Mouse (Mus musculus): ENCODE data around the gene Bbox1. TPM values are rescaled to one million over a fixed set of nuclear protein-coding genes. Genes with fewer than 3 reads are reported as not detected.

Gene Bbox1
- total RNA-seq (2015): not detected in 2 replicates
- total RNA-seq (2017): not detected in 2 replicates

DNA sequence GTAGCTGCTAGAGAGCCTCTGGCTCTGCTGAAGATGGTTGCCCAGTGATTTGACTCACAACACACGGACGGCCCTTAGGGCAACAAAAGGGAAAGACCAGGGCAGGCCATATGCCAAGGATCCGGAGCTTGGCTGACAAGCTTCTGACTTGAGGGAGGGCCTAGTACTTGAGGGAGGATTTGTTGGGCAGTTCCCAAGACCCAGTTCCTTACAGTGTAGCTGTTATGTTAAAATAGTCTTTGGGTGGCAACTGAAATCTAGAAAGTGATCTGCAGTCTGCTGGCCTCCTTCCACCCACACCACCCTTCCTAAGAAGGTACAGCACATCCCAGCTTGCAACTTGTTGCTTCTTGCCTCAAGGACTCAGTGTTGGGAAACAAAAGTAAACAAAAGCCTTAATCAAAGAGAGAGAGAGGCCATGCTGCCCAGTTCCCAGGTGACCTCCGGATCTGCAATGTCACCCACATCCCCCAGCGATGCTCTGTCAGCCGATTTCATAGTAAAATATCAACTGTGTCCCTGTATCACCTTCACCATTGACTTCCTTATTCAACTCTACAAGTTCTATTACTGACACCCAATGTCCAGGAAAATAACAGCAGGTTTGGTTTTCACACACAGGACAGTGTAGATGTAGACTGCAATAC is at the start of gene Bbox1:
Gene Bbox1 (minus strand): TSS at position 52 of the 647 bp plus-strand sequence.
- ATAC-seq (replicated peaks; ENCODE audit: poor library complexity): no peak

- no peak for ATAC-seq (replicated peaks; ENCODE audit: poor library complexity)
Measured at GRCm38 (mm10) chr2:110363855-110364254, 49.5 kb upstream of the Bbox1 start.

GRCm38 (mm10) chr2:110362432-110363283 is 48.3 kb upstream of the Bbox1 start, which contains the start of gene Fibin:
TSS of gene Fibin (minus strand) at chr2:110363183.
- no peak for ATAC-seq (replicated peaks; ENCODE audit: poor library complexity)

- no peak for ATAC-seq (replicated peaks; ENCODE audit: poor library complexity)
Measured at GRCm38 (mm10) chr2:110353302-110353970, 39.1 kb upstream of the Bbox1 start.

GRCm38 (mm10) chr2:110351843-110352251 is 37.5 kb upstream of the Bbox1 start:
- no peak for ATAC-seq (replicated peaks; ENCODE audit: poor library complexity)

DNA sequence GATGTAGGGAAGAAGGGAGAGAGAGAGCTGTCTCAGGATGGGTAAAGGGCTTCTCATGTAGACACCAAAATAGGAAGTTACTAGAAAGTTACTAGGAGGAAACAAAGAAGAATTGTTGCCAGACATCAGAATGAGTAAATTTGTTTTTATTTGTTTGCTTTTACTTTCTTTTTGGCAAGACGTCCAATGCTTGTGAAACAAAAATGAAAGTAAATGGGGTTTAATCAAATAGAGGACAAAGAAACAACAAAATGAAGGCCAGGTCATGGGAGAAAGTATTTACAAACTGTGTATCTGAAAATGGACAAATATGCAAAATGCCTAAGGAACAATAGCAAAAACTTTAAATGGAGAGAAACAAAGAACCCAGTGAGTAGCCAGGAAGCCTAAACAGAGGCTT is 37.0 kb upstream of the Bbox1 start:
- no peak for ATAC-seq (replicated peaks; ENCODE audit: poor library complexity)

DNA sequence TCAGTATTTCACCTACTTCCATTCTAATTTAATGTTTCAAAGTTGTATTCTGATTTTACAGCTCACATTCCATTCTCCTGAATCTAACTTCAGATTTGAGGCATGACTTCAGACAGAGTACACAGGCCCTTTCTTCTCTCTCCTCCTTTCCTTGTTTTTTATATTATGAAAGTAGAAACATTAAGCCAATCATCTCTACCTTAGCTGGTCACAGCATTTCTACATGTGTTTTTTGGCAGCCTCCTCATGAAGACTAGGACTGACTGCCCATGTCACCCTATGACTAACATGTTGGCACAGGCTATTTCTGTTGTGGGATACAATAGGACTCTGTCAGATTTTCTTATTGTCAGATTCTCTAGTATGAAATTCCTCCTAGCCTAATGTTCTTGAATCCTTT is 14.6 kb upstream of the Bbox1 start:
- no peak for ATAC-seq (replicated peaks; ENCODE audit: poor library complexity)

- no peak for ATAC-seq (replicated peaks; ENCODE audit: poor library complexity)
Measured at GRCm38 (mm10) chr2:110319949-110320348, 5.6 kb upstream of the Bbox1 start.

- ATAC-seq (replicated peaks; ENCODE audit: poor library complexity): no peak
Measured at GRCm38 (mm10) chr2:110319266-110319665, 4.9 kb upstream of the Bbox1 start.

GRCm38 (mm10) chr2:110318719-110319118 is 4.4 kb upstream of the Bbox1 start:
- no peak for ATAC-seq (replicated peaks; ENCODE audit: poor library complexity)

- no peak for ATAC-seq (replicated peaks; ENCODE audit: poor library complexity)
Measured at GRCm38 (mm10) chr2:110316116-110316883, 1.9 kb upstream of the Bbox1 start.

- no peak for ATAC-seq (replicated peaks; ENCODE audit: poor library complexity)
Measured at GRCm38 (mm10) chr2:110314074-110314473, 286 bp downstream of the Bbox1 start.

- no peak for ATAC-seq (replicated peaks; ENCODE audit: poor library complexity)
Measured at GRCm38 (mm10) chr2:110313305-110313824, 995 bp downstream of the Bbox1 start.

DNA sequence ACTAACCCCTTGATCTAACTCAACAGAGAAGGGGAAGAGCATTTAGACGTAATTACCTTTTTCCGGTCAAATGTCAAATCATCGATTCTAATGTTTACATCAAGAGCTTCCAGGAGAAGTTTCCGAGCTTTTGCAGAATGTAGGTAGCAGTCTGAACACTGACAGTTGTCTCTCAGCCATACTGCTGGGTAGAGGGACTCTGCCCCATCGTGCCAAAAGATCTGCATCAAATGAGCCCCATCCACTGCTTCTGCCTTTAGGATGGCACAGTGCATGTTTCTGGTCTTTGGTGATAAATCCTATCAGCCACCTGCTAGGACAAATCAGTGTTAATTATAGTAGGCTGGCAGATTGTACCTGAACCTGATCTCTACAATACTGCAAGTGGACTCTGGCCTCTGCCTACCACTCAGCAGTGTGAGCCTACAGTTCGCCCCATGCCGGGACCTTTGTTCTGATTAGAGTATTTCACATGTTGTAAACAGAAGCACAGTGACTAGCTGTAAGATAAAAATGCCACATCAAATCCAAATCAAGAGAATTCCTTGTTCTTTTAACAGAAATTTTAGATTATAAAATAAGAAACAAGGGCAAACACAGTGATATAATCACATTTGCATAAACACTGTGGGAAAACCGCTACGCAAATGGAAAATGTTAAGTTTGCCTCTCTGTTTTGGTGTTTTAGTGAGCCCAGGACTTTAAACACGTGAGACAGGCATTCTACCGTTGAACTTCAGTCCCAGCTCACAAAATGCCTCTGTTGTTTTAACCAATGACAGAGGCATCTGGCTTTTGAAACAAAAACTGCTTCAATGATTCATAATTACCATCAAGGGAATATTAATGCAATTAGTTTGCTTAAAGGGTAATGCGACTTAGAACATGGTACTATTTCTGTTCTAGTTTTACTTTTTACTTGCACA is 8.7 kb downstream of the Bbox1 start:
- no peak for ATAC-seq (replicated peaks; ENCODE audit: poor library complexity)

- ATAC-seq (replicated peaks; ENCODE audit: poor library complexity): no peak
Measured at GRCm38 (mm10) chr2:110302261-110302660, 12.1 kb downstream of the Bbox1 start.

DNA sequence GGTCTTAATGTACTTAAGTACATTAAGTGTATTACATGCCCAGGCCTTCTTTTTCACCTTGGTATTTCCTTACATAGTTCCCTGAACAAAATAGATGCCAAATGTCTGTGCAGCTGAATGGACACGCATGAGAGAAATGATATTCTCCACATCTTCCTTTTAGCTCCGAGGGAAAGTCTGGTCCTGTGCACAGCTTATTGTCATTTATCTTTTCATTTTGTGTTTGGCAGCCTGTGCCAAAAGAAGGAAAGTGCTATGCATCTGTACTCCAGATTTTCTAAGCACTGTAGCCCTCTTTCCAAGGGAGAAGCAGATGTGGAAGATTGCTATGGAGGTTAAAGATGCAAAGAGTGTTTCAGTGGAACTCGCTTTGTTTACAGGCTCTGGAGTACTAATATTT is 13.0 kb downstream of the Bbox1 start:
- no peak for ATAC-seq (replicated peaks; ENCODE audit: poor library complexity)

DNA sequence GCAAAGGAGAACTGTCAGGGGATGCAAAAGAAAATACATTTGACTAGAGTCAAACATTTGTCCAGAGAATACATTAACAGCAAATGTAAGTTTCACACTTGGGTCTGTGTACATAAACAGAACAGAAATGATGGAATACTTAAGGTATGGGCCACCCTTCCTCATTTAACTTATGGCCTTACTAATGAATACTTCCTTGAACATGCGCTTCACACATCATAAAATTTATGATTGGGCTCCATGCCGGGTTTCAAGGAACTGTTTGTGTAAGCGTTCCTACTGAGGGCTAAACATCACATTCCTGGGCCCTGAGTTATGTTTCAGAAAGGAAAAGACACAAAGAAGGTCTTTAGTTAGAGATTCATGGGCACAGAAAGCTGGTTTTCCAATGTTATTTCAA is 19.4 kb downstream of the Bbox1 start:
- no peak for ATAC-seq (replicated peaks; ENCODE audit: poor library complexity)

DNA sequence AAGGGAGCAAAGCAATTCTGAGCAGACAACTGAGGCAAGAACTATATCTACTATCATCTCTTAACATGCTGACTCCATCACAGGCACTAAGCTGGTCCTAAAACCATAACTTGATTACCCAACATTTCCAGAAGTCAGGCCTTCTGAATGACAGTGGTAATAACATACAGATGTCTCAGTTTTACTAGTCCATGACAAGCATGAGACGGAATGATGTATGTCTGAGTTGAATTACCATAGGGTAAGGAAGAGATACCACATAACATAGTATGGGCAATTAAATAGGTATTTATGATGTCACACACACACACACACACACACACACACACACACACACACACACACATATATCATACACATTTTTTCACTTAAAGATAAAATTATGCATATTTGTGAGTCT is 26.4 kb downstream of the Bbox1 start:
- no peak for ATAC-seq (replicated peaks; ENCODE audit: poor library complexity)

DNA sequence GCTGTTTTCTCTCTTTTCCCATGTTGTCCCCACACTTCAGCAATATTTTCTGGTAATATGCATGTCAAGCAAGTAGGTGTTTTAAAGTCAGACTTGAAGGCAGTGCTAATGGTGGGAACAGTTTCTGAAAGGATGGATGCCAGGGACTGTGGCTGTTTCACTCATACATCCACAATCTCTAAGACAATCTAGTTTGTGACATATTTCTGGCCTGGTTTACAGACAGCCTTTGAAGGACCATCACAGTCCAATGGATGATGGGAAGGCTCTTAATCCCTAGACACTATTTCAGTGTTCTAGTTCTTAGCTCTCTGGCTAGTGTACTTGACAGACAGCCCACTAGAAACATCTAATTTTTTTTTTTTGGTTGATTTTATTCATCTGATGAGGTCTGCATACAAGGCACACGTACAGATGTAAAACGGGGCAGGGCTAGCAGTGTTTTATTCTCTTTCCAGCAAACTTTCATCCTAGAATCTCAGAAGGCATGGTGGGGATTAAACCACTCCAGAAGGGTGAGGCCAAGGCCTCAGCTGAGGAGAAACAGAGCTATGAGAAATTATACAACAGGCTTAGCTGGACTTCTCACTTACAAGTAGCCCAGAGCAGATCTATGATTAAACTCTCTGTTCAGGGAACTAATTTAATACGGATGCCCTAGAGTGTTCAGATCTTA is 28.4 kb downstream of the Bbox1 start:
- ATAC-seq (replicated peaks; ENCODE audit: poor library complexity): no peak

Data from megakaryocyte progenitor cell, adult 5-6 weeks (primary cell).